Mouse (Mus musculus): ENCODE results near the gene Ldhb. TPM values are rescaled to one million over a fixed set of nuclear protein-coding genes. Genes with fewer than 3 reads are reported as not detected.

The Ldhb gene
- polyA plus RNA-seq, 1 experiment, result 52.1 TPM

DNA sequence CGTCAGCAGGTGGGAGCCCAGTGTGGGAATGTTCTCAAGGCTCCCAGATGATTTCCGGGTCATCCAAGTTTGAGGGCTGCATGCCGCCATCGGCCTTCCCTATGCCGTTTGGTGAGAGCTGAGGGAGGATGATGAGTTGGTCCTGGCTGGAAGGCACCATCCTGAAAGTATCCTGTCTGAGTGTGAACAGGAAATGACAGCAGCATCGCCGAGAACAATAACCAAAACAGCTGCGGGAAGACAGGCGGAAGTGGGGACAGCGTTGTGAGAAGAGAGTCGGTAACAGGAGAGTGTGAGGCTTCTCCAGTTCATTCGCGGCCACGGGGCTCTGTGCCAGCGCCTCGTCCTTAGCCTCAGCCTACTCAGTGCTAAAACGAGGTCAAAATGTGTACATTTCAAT lies 30.7 kb upstream of the Ldhb start:
- TF ChIP-seq MYOD1 (IDR thresholded peaks at IDR 0.05; ENCODE audit: control insufficient read depth in 1 of 3, insufficient read length in 2 of 3, low read depth in 2 of 3) (no peak), REST (IDR thresholded peaks at IDR 0.05; ENCODE audit: insufficient read depth, insufficient read length) (no peak), MYOG (IDR thresholded peaks at IDR 0.05; ENCODE audit: control insufficient read depth in 1 of 3, insufficient read depth in 1 of 3, insufficient read length in 2 of 3, low read depth in 2 of 3) (no peak), SRF (IDR thresholded peaks at IDR 0.05; ENCODE audit: control insufficient read depth, insufficient read length, low read depth) (no peak)
- no peak overlapping the region for H3K4me3 ChIP-seq
- no peaks in the 10 kb centered on the region for H3K79me2 ChIP-seq (ENCODE audit: control insufficient read depth, insufficient read depth)

DNA sequence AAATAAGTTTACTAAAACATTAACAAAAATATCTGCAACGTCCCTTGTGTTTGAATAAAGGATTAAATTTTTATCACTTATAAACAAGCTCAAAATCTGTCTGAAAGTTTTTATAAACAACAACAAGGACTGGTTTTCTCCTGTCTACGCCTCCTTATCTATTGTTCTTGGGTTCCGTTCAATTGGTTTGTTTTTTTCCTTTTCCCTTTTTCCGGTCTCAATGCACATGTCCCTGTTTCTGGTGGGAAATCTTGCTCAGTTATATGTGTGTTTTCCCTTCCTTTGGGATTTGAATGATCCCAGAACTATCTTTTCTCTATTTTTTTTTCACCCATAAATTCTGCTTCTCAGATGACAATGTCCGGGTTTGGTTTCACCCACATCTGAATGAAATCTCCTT lies 25.7 kb upstream of the Ldhb start:
- no peaks in the 10 kb centered on the region for H3K79me2 ChIP-seq (ENCODE audit: control insufficient read depth, insufficient read depth)
- TF ChIP-seq REST (IDR thresholded peaks at IDR 0.05; ENCODE audit: insufficient read depth, insufficient read length), result no peak
- TF ChIP-seq POLR2AphosphoS2 (IDR thresholded peaks at IDR 0.05; ENCODE audit: insufficient read length, low read depth), result no peak
- no peak for TF ChIP-seq SRF (IDR thresholded peaks at IDR 0.05; ENCODE audit: control insufficient read depth, insufficient read length, low read depth)
- TF ChIP-seq POLR2A (IDR thresholded peaks at IDR 0.05; ENCODE audit: insufficient read length, low read depth), result no peak
- TF ChIP-seq MYOG (IDR thresholded peaks at IDR 0.05; ENCODE audit: control insufficient read depth in 1 of 3, insufficient read depth in 1 of 3, insufficient read length in 2 of 3, low read depth in 2 of 3), result no peak
- no peak for TF ChIP-seq E2F4 (IDR thresholded peaks at IDR 0.05; ENCODE audit: insufficient read depth)
- no peak for TF ChIP-seq TCF3 (IDR thresholded peaks at IDR 0.05; ENCODE audit: insufficient read length, low read depth)
- TF ChIP-seq TCF12 (IDR thresholded peaks at IDR 0.05; ENCODE audit: insufficient read depth, poor library complexity, severe bottlenecking), result no peak
- no peak for TF ChIP-seq MYOD1 (IDR thresholded peaks at IDR 0.05; ENCODE audit: control insufficient read depth in 1 of 3, insufficient read length in 2 of 3, low read depth in 2 of 3)
- no peak for TF ChIP-seq USF1 (IDR thresholded peaks at IDR 0.05; ENCODE audit: low read depth)
- no peak for TF ChIP-seq MAX (IDR thresholded peaks at IDR 0.05; ENCODE audit: low read depth)
- no peak for TF ChIP-seq CEBPB (IDR thresholded peaks at IDR 0.05; ENCODE audit: insufficient read depth, poor library complexity, severe bottlenecking)
- no peak overlapping the region for H3ac ChIP-seq (ENCODE audit: control insufficient read depth, insufficient read length)
- no peak overlapping the region for H3K4me2 ChIP-seq (ENCODE audit: low read depth)
- no peaks in the 10 kb centered on the region for H3K36me3 ChIP-seq (ENCODE audit: control insufficient read depth, insufficient read depth)
- H3K4me3 ChIP-seq, result no peak overlapping the region
- no peaks in the 10 kb centered on the region for H3K27me3 ChIP-seq (ENCODE audit: control insufficient read depth, insufficient read depth, insufficient read length)

More for the DNA sequence above, 30.7 kb upstream of the Ldhb start:
- H3K4me2 ChIP-seq (ENCODE audit: low read depth), result no peak overlapping the region
- no peaks in the 10 kb centered on the region for H3K27me3 ChIP-seq (ENCODE audit: control insufficient read depth, insufficient read depth, insufficient read length)
- H3K36me3 ChIP-seq (ENCODE audit: control insufficient read depth, insufficient read depth), result no peaks in the 10 kb centered on the region
- H3ac ChIP-seq (ENCODE audit: control insufficient read depth, insufficient read length), result no peak overlapping the region

DNA sequence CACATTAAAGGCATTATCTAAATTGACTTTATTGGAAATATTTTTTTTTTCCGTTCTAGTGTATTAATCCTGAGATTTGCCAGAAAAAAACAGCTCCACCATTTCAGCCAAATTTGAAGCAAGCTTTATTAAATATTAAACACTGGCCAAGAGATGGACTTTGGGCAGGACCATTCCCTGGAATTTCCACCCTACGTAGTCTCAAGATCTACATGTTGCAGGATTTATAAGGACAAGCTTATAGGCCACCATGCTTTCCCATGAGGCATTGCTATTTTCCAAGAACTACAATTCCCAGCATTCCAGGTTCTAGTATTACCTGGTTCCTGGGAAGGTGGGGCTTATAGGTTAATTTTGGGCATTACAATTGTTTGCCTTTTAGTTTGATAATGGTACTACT lies 24.9 kb upstream of the Ldhb start:
- TF ChIP-seq TCF12 (IDR thresholded peaks at IDR 0.05; ENCODE audit: insufficient read depth, poor library complexity, severe bottlenecking) (no peak), REST (IDR thresholded peaks at IDR 0.05; ENCODE audit: insufficient read depth, insufficient read length) (no peak), MYOD1 (IDR thresholded peaks at IDR 0.05; ENCODE audit: control insufficient read depth in 1 of 3, insufficient read length in 2 of 3, low read depth in 2 of 3) (no peak), USF1 (IDR thresholded peaks at IDR 0.05; ENCODE audit: low read depth) (no peak), E2F4 (IDR thresholded peaks at IDR 0.05; ENCODE audit: insufficient read depth) (no peak), MAX (IDR thresholded peaks at IDR 0.05; ENCODE audit: low read depth) (no peak), CEBPB (IDR thresholded peaks at IDR 0.05; ENCODE audit: insufficient read depth, poor library complexity, severe bottlenecking) (no peak), MYOG (IDR thresholded peaks at IDR 0.05; ENCODE audit: control insufficient read depth in 1 of 3, insufficient read depth in 1 of 3, insufficient read length in 2 of 3, low read depth in 2 of 3) (no peak), POLR2AphosphoS2 (IDR thresholded peaks at IDR 0.05; ENCODE audit: insufficient read length, low read depth) (no peak), SRF (IDR thresholded peaks at IDR 0.05; ENCODE audit: control insufficient read depth, insufficient read length, low read depth) (no peak), TCF3 (IDR thresholded peaks at IDR 0.05; ENCODE audit: insufficient read length, low read depth) (no peak), POLR2A (IDR thresholded peaks at IDR 0.05; ENCODE audit: insufficient read length, low read depth) (no peak)
- Histone ChIP-seq H3K36me3 (ENCODE audit: control insufficient read depth, insufficient read depth) (no peaks in the 10 kb centered on the region), H3K4me2 (ENCODE audit: low read depth) (no peak overlapping the region), H3ac (ENCODE audit: control insufficient read depth, insufficient read length) (no peak overlapping the region), H3K4me3 (no peak overlapping the region), H3K79me2 (ENCODE audit: control insufficient read depth, insufficient read depth) (no peaks in the 10 kb centered on the region), H3K27me3 (ENCODE audit: control insufficient read depth, insufficient read depth, insufficient read length) (no peaks in the 10 kb centered on the region)

DNA sequence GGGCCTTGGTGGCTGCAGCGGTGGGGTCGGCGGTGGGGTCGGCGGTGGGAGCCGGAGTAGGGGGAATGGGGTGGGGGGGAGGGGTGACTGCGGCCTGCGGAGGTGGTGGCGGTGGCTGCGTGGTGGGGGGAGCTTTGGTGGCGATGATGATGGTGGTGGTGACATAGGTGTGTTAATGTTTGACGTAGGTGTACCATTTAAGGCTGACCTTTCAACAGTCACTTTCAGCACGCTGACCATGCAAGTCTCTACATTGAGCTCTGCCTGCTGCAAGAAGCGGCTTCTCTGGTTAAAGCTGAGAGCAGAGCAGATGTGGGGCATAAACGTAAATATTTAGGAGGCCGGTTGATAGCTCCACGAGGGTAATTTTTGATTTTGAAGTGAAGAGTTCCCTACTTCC lies 24.4 kb upstream of the Ldhb start:
- Histone ChIP-seq H3K4me3 (no peak overlapping the region), H3K36me3 (ENCODE audit: control insufficient read depth, insufficient read depth) (no peaks in the 10 kb centered on the region), H3K27me3 (ENCODE audit: control insufficient read depth, insufficient read depth, insufficient read length) (no peaks in the 10 kb centered on the region), H3K79me2 (ENCODE audit: control insufficient read depth, insufficient read depth) (no peaks in the 10 kb centered on the region), H3K4me2 (ENCODE audit: low read depth) (no peak overlapping the region), H3ac (ENCODE audit: control insufficient read depth, insufficient read length) (no peak overlapping the region)
- TF ChIP-seq USF1 (IDR thresholded peaks at IDR 0.05; ENCODE audit: low read depth) (no peak), POLR2A (IDR thresholded peaks at IDR 0.05; ENCODE audit: insufficient read length, low read depth) (no peak), TCF12 (IDR thresholded peaks at IDR 0.05; ENCODE audit: insufficient read depth, poor library complexity, severe bottlenecking) (no peak), TCF3 (IDR thresholded peaks at IDR 0.05; ENCODE audit: insufficient read length, low read depth) (no peak), E2F4 (IDR thresholded peaks at IDR 0.05; ENCODE audit: insufficient read depth) (no peak), MYOG (IDR thresholded peaks at IDR 0.05; ENCODE audit: control insufficient read depth in 1 of 3, insufficient read depth in 1 of 3, insufficient read length in 2 of 3, low read depth in 2 of 3) (no peak), CEBPB (IDR thresholded peaks at IDR 0.05; ENCODE audit: insufficient read depth, poor library complexity, severe bottlenecking) (no peak), MAX (IDR thresholded peaks at IDR 0.05; ENCODE audit: low read depth) (no peak), REST (IDR thresholded peaks at IDR 0.05; ENCODE audit: insufficient read depth, insufficient read length) (no peak), POLR2AphosphoS2 (IDR thresholded peaks at IDR 0.05; ENCODE audit: insufficient read length, low read depth) (no peak), SRF (IDR thresholded peaks at IDR 0.05; ENCODE audit: control insufficient read depth, insufficient read length, low read depth) (no peak), MYOD1 (IDR thresholded peaks at IDR 0.05; ENCODE audit: control insufficient read depth in 1 of 3, insufficient read length in 2 of 3, low read depth in 2 of 3) (no peak)

DNA sequence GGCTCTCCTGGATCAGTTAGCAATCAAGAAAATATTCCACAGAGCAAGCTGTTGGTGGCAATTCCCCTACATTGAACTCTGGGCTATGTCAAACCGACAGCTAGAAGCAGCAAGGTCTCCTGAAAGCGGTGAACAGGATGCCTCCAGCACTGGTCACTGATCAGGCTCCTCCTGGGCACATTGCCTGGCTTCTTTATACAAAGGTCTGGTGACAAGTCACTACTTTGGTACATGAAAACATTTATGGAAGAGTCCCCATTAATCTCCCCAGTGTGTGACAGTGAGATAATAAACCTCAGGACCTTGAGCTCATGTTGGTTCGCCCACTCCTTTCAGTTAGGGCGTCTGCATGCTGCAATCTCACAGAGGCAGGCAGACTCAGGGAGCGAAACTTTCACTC lies 22.6 kb upstream of the Ldhb start:
- no peak for TF ChIP-seq MYOD1 (IDR thresholded peaks at IDR 0.05; ENCODE audit: control insufficient read depth in 1 of 3, insufficient read length in 2 of 3, low read depth in 2 of 3)
- no peak for TF ChIP-seq CEBPB (IDR thresholded peaks at IDR 0.05; ENCODE audit: insufficient read depth, poor library complexity, severe bottlenecking)
- no peak for TF ChIP-seq USF1 (IDR thresholded peaks at IDR 0.05; ENCODE audit: low read depth)
- TF ChIP-seq REST (IDR thresholded peaks at IDR 0.05; ENCODE audit: insufficient read depth, insufficient read length), result no peak
- no peak overlapping the region for H3K4me3 ChIP-seq

More for the DNA sequence above, 22.6 kb upstream of the Ldhb start:
- H3K27me3 ChIP-seq (ENCODE audit: control insufficient read depth, insufficient read depth, insufficient read length), result no peaks in the 10 kb centered on the region
- H3K36me3 ChIP-seq (ENCODE audit: control insufficient read depth, insufficient read depth), result no peaks in the 10 kb centered on the region
- H3ac ChIP-seq (ENCODE audit: control insufficient read depth, insufficient read length), result no peak overlapping the region
- no peaks in the 10 kb centered on the region for H3K79me2 ChIP-seq (ENCODE audit: control insufficient read depth, insufficient read depth)
- no peak overlapping the region for H3K4me2 ChIP-seq (ENCODE audit: low read depth)

All from myocyte (in vitro differentiated cells).